Mouse (Mus musculus) lung, postnatal 25 days (tissue): ENCODE measurements around the gene Olfr281.
"Not testable (repeated sequence)": the region's sequence is repeated elsewhere in the genome, so short reads cannot be mapped to it uniquely, and the experiment has no call there.

Experiments
- DNase-seq: peaks from one replicate; pipeline ENCODE4 v3.0.0; 2022; ENCODE audit warnings: low spot score

Gene Olfr281

DNA sequence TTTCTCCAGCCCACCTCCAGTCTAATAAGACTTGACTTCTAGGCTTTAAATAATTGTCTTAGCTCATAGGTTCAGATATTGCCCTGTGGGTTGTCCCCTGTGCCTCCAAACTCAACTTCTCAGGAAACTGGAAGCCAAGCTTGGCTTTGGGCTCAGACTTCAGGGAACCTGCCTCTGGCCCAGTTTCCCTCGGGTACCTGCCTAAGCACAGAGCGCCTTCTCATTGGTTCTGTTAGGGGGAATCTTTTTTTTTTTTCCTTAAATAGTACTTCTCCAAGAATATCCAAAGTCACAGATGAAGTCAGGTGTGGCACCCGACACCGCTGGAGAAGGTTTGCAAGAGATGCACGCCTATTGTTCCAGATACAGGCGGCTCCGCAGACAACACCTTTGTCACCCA lies at the start of gene Olfr281:
TSS of gene Olfr281 (plus strand) at position 301 of the 400 bp plus-strand sequence.
- DNase-seq = no peak

DNA sequence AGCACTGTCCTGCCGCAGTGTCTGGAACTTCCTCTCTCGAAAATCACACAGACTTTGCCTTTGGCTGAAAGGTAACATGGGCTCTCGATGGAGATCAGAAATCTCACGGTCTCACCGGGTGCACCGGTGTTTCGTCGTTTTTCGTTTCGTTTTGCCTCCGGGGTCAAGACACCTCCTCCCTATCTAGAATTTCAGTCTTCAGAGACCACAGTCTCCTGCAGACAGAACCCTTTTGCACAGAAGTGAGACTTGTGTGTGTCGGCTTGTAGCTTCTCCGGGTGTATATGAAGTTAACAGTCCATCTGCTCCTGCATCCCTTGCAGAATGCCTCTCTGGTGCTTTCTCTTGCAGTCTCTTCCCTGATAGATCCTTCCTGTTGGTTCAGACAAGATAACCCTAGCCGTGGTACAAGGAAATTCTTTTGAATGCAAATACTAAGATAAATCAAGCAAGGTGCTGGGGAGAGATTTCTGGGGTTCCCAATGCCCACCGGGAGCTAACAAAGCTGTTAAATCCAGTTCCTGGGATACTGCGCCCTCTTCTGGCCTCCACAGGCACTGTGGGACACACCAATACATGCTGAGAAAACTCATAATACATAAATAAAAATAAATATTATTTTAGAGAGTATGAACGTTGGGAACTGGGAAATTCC lies 43.9 kb upstream of the Olfr281 start:
- DNase-seq = no peak

DNA sequence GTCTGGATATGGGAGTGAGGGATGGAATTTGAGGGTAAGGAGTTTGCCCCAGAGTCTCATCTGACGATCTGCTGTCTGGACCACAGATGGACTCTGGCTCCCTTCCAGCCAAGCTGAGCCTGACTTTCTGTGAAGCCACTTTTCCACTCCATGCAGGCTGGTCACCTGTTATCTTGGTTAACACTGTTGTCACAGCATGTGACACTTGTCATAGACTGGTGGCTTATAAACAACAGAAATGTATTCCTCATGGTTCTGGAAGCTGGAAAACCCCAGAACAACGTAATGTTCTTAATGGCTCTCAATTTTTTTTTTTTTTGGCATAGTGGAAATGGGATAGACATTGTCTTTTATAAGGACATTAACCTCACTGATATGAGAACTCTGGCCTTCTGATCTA lies 42.8 kb upstream of the Olfr281 start:
- DNase-seq = no peak

DNA sequence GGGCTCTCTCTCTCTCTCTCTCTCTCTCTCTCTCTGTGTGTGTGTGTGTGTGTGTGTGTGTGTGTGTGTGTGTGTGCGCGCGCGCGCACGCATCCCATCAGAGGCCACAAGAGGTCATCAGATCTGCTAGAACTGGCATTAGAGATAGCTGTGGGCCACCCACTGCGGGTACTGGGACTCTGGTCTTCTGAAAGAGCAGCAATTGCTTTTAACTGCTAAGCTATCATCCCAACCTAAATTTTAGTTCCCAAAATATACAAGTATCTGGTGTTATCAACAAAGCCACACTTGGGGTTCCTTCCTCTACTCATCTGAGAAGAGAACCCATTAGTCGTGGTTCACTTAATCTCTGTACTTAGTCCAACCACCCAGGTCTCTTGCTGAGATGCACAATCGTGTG lies 42.1 kb upstream of the Olfr281 start:
- no peak for DNase-seq

GRCm38 (mm10) chr15:98415996-98416395 lies 36.4 kb upstream of the Olfr281 start:
- DNase-seq = no peak

DNA sequence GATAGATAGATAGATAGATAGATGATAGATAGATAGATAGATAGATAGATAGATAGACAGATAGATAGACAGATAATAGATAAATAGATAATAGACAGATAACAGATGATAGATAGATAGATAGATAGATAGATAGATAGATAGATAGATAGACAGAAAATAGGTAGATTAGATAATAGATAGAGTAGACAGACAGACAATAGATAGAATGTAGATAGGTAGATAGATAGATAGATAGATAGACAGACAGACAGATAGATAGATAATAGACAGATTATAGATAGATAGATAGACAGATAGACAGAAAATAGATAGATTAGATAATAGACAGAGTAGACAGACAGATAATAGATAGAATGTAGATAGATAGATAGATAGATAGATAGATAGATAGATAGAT lies 35.6 kb upstream of the Olfr281 start:
- not testable (repeated sequence) for DNase-seq

- DNase-seq = not testable (repeated sequence)
These were observed 35.1 kb upstream of the Olfr281 start for GRCm38 (mm10) chr15:98417285-98417684.

DNA sequence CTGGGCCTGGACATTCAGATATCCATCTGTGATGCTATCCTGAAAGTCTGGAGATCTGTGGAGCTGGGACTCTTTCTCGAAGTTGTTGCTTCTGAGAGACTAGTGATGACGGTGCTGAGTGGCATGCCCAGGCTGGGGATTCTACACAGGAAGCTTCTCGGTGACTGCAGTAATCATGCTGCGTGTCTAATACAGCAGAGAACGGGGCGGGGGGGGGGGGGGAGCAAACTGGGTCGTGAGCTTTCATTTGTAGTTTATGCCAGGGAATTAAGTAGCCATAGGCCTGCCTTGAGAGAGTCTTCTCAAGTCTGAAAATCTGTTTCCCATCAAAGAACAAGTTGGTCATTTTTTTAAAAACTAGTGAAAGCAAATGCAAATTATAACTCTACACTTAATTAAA lies 34.3 kb upstream of the Olfr281 start:
- no peak for DNase-seq

GRCm38 (mm10) chr15:98420897-98421296 lies 31.5 kb upstream of the Olfr281 start:
- no peak for DNase-seq

- DNase-seq = no peak
These were observed 28.1 kb upstream of the Olfr281 start for GRCm38 (mm10) chr15:98424326-98424725.

DNA sequence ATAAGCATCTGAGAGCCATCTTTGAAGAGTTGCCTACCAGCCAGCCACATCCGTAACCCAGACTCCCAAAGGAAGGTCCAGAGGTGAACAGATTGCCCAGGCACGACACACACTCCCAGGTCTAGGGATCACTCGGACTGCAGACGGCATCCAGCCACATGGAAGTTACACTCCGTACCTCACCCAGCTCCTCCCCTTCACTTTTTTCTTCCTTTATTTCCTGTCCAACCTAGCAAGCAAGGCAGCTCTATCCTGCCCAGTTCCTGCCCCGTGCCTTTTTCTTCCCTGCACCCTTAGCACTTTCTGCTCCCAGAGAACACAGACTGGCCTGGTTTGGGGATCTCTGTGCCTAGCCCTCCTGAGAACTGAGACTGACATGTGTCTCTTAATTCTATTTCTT lies 27.6 kb upstream of the Olfr281 start:
- no peak for DNase-seq

GRCm38 (mm10) chr15:98425188-98425587 lies 27.2 kb upstream of the Olfr281 start:
- DNase-seq = no peak

DNA sequence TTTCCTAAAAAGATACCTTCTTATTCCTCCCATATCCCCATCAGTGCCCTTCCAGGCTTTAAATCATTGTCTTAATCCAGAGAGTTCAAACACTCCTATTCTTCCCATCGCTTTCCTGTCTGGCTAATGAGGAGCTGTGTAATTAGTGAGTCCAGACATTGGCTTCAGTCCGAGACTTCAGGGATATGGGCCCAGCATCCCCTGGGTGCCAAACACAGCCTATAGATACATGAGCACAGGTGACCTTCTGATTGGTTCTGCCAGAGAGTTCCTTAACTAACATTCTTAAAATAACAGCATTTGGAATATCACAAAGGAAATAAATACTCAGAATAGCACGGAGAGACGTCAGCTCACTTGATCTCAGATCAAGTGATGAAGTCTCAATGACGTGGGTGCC lies 21.5 kb upstream of the Olfr281 start, which contains the start of gene Olfr282:
TSS of gene Olfr282 (plus strand) at position 301 of the 400 bp plus-strand sequence.
- DNase-seq = not testable (repeated sequence)

DNA sequence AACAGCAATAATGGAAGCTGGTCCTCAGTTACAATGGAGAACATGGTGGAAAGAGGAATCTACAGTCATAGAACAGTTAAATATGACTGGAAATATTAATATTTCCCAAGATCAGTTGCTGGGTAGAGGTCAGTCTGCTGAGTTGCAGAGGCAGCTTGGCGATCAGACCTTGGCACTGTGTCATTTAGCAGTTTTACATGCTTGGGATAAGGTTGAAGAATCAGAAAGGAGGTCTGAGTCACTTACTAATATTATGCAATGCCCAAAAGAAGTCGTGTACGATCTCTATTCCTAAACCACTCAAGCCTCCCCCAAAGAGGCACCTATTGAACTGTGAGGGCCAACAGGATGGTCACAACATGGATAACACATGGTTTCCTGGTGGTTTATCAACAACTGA lies 7.8 kb upstream of the Olfr281 start:
- DNase-seq = no peak

GRCm38 (mm10) chr15:98448521-98448920 lies 3.9 kb upstream of the Olfr281 start:
- DNase-seq = peak; percentile 20

DNA sequence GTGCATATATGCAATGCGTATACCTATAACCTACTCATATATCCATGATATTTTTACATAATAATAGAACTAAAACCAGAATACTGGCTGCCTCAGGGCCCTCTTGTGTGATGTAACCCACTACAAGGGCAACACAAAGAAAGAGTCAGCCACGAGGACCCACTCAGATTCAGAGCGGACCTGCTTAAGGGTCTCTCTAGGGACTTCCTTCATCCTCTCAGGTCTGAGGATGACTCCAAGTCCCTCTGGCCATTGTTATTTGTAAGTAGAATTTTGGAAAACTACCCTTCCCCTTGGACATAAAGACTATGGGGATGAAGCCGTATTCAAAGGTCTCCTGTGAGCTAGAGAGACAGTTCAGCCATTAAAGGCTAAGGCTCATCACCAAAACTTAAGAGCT lies 17.2 kb downstream of the Olfr281 start, which contains the start of gene OR5BS1P:
TSS of gene OR5BS1P (plus strand) at position 301 of the 400 bp plus-strand sequence.
- no peak for DNase-seq

DNA sequence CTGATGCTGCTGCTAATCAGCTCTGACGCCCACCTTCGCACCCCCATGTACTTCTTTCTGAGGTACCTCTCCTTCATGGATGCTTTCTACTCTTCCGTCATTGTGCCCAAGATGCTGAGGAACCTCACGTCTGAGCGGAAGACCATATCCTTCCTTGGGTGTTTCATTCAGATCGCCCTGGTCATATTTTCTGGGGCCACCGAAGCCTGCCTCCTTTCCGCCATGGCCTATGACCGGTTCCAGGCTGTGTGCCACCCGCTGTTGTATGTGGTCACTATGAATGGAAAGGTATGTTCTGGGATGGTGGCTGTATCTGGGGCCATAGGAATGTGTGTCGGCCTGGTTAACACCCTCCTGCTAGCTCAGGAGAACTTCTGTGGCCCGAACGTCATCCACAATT lies 19.2 kb downstream of the Olfr281 start:
- no peak for DNase-seq

DNA sequence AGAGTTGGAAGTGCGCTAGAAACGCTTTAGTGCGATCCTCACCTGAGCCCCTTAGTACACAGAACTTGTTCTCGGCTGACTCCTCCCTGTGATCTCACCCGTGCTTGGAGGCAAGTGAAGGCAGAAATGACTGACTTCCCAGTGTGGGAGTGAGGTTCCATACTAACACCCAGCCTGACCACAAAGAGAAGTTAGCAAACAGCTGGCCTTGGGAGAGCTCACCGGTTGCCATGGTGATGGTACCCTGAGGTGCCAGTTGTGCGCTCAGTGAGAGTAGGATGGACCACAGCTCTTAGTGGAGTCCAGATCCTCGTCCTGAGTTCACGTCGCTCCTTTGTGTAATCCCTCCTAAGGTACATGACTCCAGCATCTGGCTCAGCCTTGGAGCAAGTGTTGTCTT lies 22.6 kb downstream of the Olfr281 start:
- DNase-seq = no peak

DNA sequence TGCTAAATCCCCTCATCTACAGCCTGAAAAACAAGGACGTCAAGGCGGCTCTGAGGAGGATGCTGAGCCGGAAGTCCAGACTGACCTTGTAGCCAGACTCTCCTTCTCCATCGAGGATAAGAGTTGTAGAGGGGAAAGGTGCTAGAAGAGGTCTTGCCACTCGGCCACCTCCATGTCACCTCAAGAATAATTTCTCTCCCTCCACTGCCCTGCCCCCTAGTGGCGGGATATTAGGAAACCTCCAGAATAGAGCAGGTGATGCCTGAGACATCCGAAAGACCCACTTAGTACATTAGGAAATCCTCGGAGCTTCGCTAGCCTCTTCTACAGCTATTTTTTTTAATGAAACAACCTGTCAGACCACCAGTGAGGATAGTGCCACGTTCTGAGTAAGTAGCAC lies 23.0 kb downstream of the Olfr281 start:
- peak; percentile 53 for DNase-seq

DNA sequence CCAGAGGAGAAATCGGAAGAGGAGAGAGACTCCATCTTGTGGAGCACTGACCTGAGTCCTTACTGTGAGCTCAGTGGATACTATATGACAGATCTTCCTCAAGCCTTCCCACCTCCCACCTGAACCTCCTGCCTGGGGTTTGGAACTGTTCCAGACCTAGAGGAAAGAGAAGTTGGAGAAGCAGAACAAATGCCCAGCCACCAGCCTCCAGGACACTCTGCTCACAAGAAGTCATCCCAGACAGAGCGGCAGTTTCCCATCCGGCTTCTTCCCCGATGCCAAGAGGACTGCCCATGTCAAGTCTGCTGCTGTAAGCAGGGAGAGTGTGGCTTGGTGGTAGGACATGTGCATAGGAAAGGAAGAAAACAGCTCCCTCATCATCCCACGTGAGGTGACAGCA lies 23.9 kb downstream of the Olfr281 start:
- no peak for DNase-seq

DNA sequence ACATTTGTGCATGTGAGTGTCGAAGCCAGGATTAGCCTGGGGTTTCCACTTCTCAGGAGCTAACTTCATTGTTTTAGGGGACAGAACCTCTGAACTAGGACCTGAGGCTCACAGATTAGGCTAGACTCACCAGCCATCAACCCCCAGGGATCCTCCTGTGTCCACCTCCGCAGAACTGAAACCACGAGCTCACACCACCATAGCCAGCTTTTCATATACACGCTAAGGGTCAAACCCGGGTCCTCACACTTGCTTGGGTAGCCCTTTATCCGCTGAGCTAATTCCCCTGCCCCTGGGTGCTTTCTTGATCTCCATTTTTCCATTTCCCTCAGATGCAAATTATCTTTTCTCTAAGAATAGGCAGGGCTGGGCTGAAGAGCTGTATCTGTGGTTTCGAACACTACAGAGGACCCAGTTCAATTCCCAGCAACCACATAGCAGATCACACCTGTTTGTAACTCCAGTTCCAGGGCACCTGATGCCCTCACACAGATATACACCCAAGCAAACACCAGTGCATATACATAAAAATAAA lies 27.2 kb downstream of the Olfr281 start:
- no peak for DNase-seq

- no peak for DNase-seq
These were observed 30.3 kb downstream of the Olfr281 start, which contains the start of gene Lalba for GRCm38 (mm10) chr15:98482701-98483100. Gene Lalba (minus strand): TSS chr15:98482721.

DNA sequence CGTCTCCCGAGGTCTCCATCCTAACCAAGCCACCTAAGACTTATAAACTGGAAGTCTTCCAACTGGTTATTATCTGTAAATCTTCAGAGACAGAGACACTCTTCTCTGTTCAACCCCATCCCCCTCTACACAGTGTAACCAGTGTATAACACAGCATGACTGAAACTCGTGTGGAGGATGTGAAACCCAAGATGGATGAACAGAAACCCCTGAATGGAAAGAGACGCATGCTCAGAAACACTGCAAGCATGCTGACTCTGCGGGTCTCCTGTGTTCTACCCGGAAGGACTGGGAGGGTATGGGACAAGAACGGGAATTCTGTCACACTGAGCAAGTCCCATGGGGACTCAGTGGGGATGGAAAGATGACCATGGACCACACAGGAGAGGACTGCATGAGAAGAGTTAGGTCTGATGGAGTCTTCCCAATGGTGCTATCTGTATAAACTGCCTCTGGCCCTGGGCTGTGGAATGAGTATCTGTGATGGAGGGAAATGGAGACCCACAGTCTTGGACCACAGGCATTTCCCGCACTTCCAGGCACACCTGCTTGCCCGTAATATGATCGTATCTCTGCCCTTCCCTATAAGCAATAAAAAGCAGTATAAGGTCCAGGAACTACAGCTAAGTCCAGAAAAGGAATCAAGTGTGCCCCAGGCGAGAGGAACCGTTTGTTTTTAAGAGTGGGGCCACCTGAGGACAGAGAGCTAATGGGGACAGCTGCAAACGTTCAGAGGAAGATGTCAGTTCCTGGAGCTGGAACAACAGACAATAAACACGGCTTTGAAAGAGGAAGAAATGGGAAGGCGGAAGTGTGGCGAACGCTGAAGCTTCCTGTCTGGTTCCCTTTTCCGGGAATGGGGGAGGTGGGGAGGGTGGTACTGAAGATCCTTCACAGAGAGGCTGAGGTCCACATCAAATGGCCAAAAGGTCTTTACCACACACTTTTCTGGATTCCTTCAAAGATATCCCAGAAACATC lies 31.8 kb downstream of the Olfr281 start:
- peak; percentile 73 for DNase-seq
